Mouse (Mus musculus) ES-Bruce4 (cell line): Measurements from ENCODE around the gene Cldn3. TPM values are rescaled to one million over a fixed set of nuclear protein-coding genes. Genes with fewer than 3 reads are reported as not detected.
"Not testable (repeated sequence)": the region's sequence is repeated elsewhere in the genome, so short reads cannot be mapped to it uniquely, and the experiment has no call there.

Experiments used
- H3K27ac ChIP-seq: 2 replicates; pipeline ENCODE4 v1.5.1; 2012; ENCODE audit warnings: low read length, inconsistent platforms; ENCODE audit not compliant: insufficient read depth
- H3K27me3 ChIP-seq: 2 replicates; pipeline ENCODE4 v1.6.1; 2012; ENCODE audit warnings: mild to moderate bottlenecking, low read length, inconsistent platforms; ENCODE audit not compliant: control insufficient read depth, poor library complexity, insufficient read depth, severe bottlenecking
- H3K36me3 ChIP-seq: 2 replicates; pipeline ENCODE4 v1.6.1; 2012; ENCODE audit warnings: inconsistent platforms, mild to moderate bottlenecking, low read length, moderate library complexity; ENCODE audit not compliant: control insufficient read depth, poor library complexity, insufficient read depth, severe bottlenecking
- H3K4me1 ChIP-seq: one replicate; pipeline ENCODE4 v1.8.1; 2011; ENCODE audit warnings: low read length; ENCODE audit not compliant: control insufficient read depth, insufficient read depth
- H3K4me3 ChIP-seq: 2 replicates; pipeline ENCODE4 v1.5.1; 2011; ENCODE audit warnings: low read depth, mild to moderate bottlenecking, low read length
- H3K9ac ChIP-seq: 2 replicates; pipeline ENCODE4 v1.6.1; 2012; ENCODE audit warnings: low read depth, mild to moderate bottlenecking, inconsistent platforms; ENCODE audit not compliant: poor library complexity, severe bottlenecking
- H3K9me3 ChIP-seq: replicated peaks from 2 replicates; pipeline ENCODE4 v1.6.1; 2012; ENCODE audit warnings: mild to moderate bottlenecking, low read length, inconsistent platforms; ENCODE audit not compliant: control insufficient read depth, poor library complexity, insufficient read depth, severe bottlenecking
- CTCF ChIP-seq: IDR thresholded peaks from one replicate; pipeline ENCODE4 v1.8.1; 2011; ENCODE audit warnings: low read depth, low read length
- EP300 ChIP-seq: IDR thresholded peaks from 2 replicates; pipeline ENCODE4 v1.6.1; 2011; ENCODE audit warnings: low read depth, low read length; ENCODE audit not compliant: insufficient read depth
- POLR2A ChIP-seq: IDR thresholded peaks from one replicate; pipeline ENCODE4 v1.8.1; 2011; ENCODE audit warnings: low read length; ENCODE audit not compliant: insufficient read depth
- polyA plus RNA-seq: library from polyadenylated mRNA; stranded (reverse); fragments of >200 nt; gene quantifications from 2 replicates; pipeline ENCODE4 v1.2.4, GENCODE M21; 2011; ENCODE audit warnings: low read depth; ENCODE audit not compliant: missing spikeins, insufficient read depth, insufficient read length

Gene Cldn3
- 22.4 and 26.3 TPM in 2 replicates for polyA plus RNA-seq

- peak within 1 kb of the TSS; percentile 28 for H3K9ac ChIP-seq
- no peaks in the 10 kb centered on the region for H3K9me3 ChIP-seq
- no peaks in the 10 kb centered on the region for H3K36me3 ChIP-seq
- peaks cover 11% of the 10 kb centered on the region for H3K4me1 ChIP-seq
- peak within 1 kb of the TSS; percentile 31; the same call in 1 of the 2 replicates for H3K27ac ChIP-seq
- peak within 1 kb of the TSS; percentile 67 for H3K4me3 ChIP-seq
- TF ChIP-seq EP300 (peak; percentile 63; the same call in 1 of the 2 replicates), POLR2A (peak; percentile 67), CTCF (no peak)
- no peaks in the 10 kb centered on the region for H3K27me3 ChIP-seq
These were observed at the start of gene Cldn3 for GRCm38 (mm10) chr5:134985633-134986297. Cldn3 (plus strand) TSS chr5:134986214.

DNA sequence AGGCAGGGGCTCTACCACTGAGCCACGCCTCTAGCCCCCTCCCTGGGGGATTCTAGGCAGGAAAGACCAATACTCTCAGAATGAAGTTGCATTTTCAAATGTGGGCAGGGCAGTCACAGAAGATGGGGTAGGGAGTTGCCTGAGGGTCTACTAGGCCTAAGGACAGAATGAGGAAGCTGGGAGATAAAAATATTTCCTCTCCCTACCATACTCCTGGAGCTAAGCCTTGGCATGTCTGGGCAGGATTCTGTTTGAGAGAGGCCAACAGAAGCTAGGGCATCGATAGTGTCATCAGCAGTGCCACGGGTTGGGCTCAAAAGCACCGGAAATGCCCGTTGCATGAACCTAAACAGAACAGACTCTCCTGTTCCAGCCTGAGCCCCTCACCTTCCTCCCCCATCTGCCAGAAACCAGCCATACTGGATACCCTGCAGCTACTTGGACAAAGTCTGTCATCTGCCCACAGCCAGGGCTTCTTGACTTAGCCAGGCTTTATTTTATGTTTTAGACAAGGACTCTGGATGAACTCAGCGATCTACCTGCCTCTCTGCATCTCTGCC lies 49.3 kb upstream of the Cldn3 start:
- no peaks in the 10 kb centered on the region for H3K27me3 ChIP-seq
- peak overlapping the region; percentile 90 for H3K27ac ChIP-seq
- H3K4me1 ChIP-seq: peaks cover 6% of the 10 kb centered on the region
- TF ChIP-seq EP300 (peak; percentile 59; the same call in 1 of the 2 replicates), POLR2A (no peak), CTCF (no peak)
- H3K9ac ChIP-seq: no peak overlapping the region
- peaks cover 33% of the 10 kb centered on the region for H3K36me3 ChIP-seq
- H3K9me3 ChIP-seq: peaks cover 19% of the 10 kb centered on the region
- H3K4me3 ChIP-seq: no peak overlapping the region

- Histone ChIP-seq H3K27ac (peak overlapping the region; percentile 75), H3K27me3 (no peaks in the 10 kb centered on the region), H3K9ac (no peak overlapping the region), H3K36me3 (peaks cover 23% of the 10 kb centered on the region), H3K4me3 (no peak overlapping the region), H3K9me3 (peaks cover 10% of the 10 kb centered on the region; the same call in 1 of the 2 replicates), H3K4me1 (peaks cover 6% of the 10 kb centered on the region)
- TF ChIP-seq POLR2A: no peak
- no peak for TF ChIP-seq CTCF
- TF ChIP-seq EP300: no peak
These were observed 46.9 kb upstream of the Cldn3 start for GRCm38 (mm10) chr5:134939069-134939468.

DNA sequence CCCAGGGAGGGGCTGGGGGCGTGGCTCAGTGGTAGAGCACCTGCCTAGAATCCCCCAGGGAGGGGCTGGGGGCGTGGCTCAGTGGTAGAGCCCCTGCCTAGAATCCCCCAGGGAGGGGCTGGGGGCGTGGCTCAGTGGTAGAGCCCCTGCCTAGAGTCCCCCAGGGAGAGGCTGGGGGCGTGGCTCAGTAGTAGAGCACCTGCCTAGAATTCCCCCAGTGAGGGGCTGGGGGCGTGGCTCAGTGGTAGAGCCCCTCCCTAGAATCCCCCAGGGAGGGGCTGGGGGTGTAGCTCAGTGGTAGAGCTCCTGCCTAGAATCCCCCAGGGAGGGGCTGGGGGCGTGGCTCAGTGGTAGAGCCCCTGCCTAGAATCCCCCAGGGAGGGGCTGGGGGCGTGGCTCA lies 46.5 kb upstream of the Cldn3 start:
- not testable (repeated sequence) for H3K4me1 ChIP-seq, H3K9me3 ChIP-seq, H3K4me3 ChIP-seq, H3K9ac ChIP-seq, H3K27me3 ChIP-seq, H3K27ac ChIP-seq
- peaks cover 18% of the 10 kb centered on the region for H3K36me3 ChIP-seq

- H3K9me3 ChIP-seq: no peaks in the 10 kb centered on the region; the same call in 1 of the 2 replicates
- peak; percentile 88 for TF ChIP-seq EP300
- TF ChIP-seq CTCF: no peak
- TF ChIP-seq POLR2A: no peak
- peak overlapping the region; percentile 88 for H3K27ac ChIP-seq
- peaks cover 6% of the 10 kb centered on the region for H3K4me1 ChIP-seq
- H3K36me3 ChIP-seq: peaks cover 11% of the 10 kb centered on the region
- no peak overlapping the region; the same call in none of the 2 replicates for H3K9ac ChIP-seq
- H3K27me3 ChIP-seq: no peaks in the 10 kb centered on the region
- no peak overlapping the region for H3K4me3 ChIP-seq
These were observed 44.4 kb upstream of the Cldn3 start for GRCm38 (mm10) chr5:134941472-134942209.

DNA sequence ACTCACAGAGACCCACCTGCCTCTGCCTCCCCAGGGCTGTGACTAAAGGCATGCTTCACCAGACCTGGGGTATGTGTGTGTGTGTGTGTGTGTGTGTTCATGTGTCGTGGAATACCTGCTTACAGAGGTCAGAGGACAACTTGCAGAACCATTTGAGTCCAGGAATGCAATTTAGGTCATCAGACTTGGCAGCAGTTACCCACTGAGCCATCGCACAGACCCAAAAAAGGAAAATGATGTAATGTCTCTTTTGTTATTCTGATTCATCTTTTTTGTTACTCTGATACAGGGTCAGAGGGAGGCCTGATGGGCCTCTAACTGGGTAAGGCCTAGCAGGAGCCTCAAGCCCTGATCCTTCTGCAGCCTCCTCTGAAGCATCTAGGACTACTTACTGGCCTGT lies 43.3 kb upstream of the Cldn3 start:
- Histone ChIP-seq H3K4me1 (peaks cover 6% of the 10 kb centered on the region), H3K9ac (peak overlapping the region; percentile 27; the same call in 1 of the 2 replicates), H3K9me3 (no peaks in the 10 kb centered on the region; the same call in 1 of the 2 replicates), H3K4me3 (peak overlapping the region; percentile 35), H3K27ac (peak overlapping the region; percentile 88), H3K27me3 (no peaks in the 10 kb centered on the region), H3K36me3 (peaks cover 11% of the 10 kb centered on the region)
- TF ChIP-seq EP300 (peak; percentile 53; the same call in 1 of the 2 replicates), CTCF (no peak)
